Mouse (Mus musculus) lung, embryonic 16.5 days (tissue): Measurements from ENCODE around the gene Mn1. TPM values are rescaled to one million over a fixed set of nuclear protein-coding genes. Genes with fewer than 3 reads are reported as not detected.

Experiments
- ATAC-seq: fragments of 200-750 bp; cut with Nextera tagmentation; 2 replicates; pipeline ENCODE4 v1.8.0; 2017; ENCODE audit warnings: low read depth, mild to moderate bottlenecking, moderate library complexity
- H3K27ac ChIP-seq: fragments of 300-500 bp; sonication (generic); 2 replicates; pipeline ENCODE4 v1.5.1; 2014; ENCODE audit warnings: mild to moderate bottlenecking, control low read depth, low read length
- H3K27me3 ChIP-seq: fragments of 300-500 bp; sonication (generic); 2 replicates; pipeline ENCODE4 v1.6.1; 2014; ENCODE audit warnings: low read depth, low read length, mixed read lengths; ENCODE audit not compliant: control insufficient read depth, insufficient read depth
- H3K36me3 ChIP-seq: fragments of 300-500 bp; sonication (generic); 2 replicates; pipeline ENCODE4 v1.6.1; 2014; ENCODE audit warnings: low read length; ENCODE audit not compliant: control insufficient read depth, insufficient read depth
- H3K4me1 ChIP-seq: fragments of 300-500 bp; sonication (generic); replicated peaks from 2 replicates; pipeline ENCODE4 v1.6.1; 2014; ENCODE audit warnings: low read length, mixed read lengths; ENCODE audit not compliant: control insufficient read depth, insufficient read depth
- H3K4me2 ChIP-seq: fragments of 300-500 bp; sonication (generic); 2 replicates; pipeline ENCODE4 v1.6.1; 2014; ENCODE audit warnings: low read depth, low read length, control low read depth
- H3K4me3 ChIP-seq: fragments of 300-500 bp; sonication (generic); 2 replicates; pipeline ENCODE4 v1.5.1; 2014; ENCODE audit warnings: mild to moderate bottlenecking, low read length, control low read depth
- H3K9ac ChIP-seq: fragments of 300-500 bp; sonication (generic); 2 replicates; pipeline ENCODE4 v1.6.1; 2014; ENCODE audit warnings: low read length, control low read depth
- H3K9me3 ChIP-seq: fragments of 300-500 bp; sonication (generic); 2 replicates; pipeline ENCODE4 v1.6.1; 2016; ENCODE audit warnings: low read length; ENCODE audit not compliant: control insufficient read depth
- WGBS: fragments of 180-500 bp; shearing (Covaris S2); extraction: QIAGEN DNeasy Blood & Tissue Kit; methylation state at CpG from one replicate; pipeline ENCODE4 v1.1.7; 2014; 5-methylcytosine and 5-hydroxymethylcytosine counted together
- polyA plus RNA-seq: library from polyadenylated mRNA; unstranded; fragments of >200 nt; fragmentation: Nextera tagmentation; extraction: Ambion mirVana; gene quantifications from 2 replicates; pipeline ENCODE4 v1.2.1, GENCODE M21; 2015

Mn1 gene
- polyA plus RNA-seq, 1 experiment from 2014 or later: 7.8 TPM

DNA sequence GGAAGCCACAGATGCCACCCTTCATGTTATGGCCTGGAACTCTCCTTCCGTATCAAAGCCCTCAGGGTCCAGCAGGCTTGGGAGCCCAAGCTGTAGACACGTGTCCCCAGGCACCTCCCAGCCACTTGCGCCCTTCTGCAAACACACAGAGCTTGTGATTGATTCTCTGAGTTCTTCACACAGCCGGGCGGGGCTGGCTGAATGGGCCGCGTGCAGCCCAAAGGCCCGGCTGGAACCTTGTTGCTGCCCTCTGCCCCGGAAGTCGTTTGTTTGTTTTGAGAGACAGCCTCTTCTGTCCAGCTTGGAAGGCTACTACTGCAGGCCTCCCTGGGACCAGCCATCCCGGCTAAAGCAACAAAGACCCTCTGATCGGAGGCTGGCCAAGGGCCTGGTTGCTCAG lies 89.2 kb downstream of the Mn1 start:
- peak; percentile 63 for ATAC-seq
- H3K4me1 ChIP-seq: peaks cover 33% of the 10 kb centered on the region
- H3K9ac ChIP-seq: no peak overlapping the region
- 13% methylated on average over 12 of the region's 12 CpGs for WGBS
- H3K4me2 ChIP-seq: no peak overlapping the region
- no peak overlapping the region for H3K4me3 ChIP-seq
- no peaks in the 10 kb centered on the region for H3K9me3 ChIP-seq
- H3K27ac ChIP-seq: peak overlapping the region; percentile 78
- H3K36me3 ChIP-seq: no peaks in the 10 kb centered on the region
- H3K27me3 ChIP-seq: no peaks in the 10 kb centered on the region

Other genes starting within 250 kb of the Mn1 start
- 102 and 104 TPM in 2 replicates for gene Pitpnb, start 86.6 kb upstream of the Mn1 start, polyA plus RNA-seq